Mouse (Mus musculus) erythroblast, adult 5-6 weeks (primary cell): ENCODE results near the gene Icmt. TPM values are rescaled to one million over a fixed set of nuclear protein-coding genes. Genes with fewer than 3 reads are reported as not detected.
A peak's percentile ranks its signal among the peaks of the same experiment; 100 is the strongest.

Experiments
- ATAC-seq: replicated peaks from 2 replicates; pipeline ENCODE4 v1.8.0; 2016; ENCODE audit warnings: moderate number of reproducible peaks, mild to moderate bottlenecking, moderate TSS enrichment, inconsistent platforms; ENCODE audit not compliant: poor library complexity, low FRiP score, severe bottlenecking
- total RNA-seq, 2 experiments: library from RNA; stranded (forward) in 1 of 2; stranded (reverse) in 1 of 2; fragments of 150-400 nt in 1 of 2; fragments of 200-764, 138-1000 nt in 1 of 2; gene quantifications; 2 replicates each; pipeline versions ENCODE4 v1.2.3 to v1.2.4; 2015 to 2017; ENCODE audit warnings: low replicate concordance in 2 of 2

The Icmt gene
- total RNA-seq, 2 experiments from 2014 or later, result 3.7 to 5.8 TPM

DNA sequence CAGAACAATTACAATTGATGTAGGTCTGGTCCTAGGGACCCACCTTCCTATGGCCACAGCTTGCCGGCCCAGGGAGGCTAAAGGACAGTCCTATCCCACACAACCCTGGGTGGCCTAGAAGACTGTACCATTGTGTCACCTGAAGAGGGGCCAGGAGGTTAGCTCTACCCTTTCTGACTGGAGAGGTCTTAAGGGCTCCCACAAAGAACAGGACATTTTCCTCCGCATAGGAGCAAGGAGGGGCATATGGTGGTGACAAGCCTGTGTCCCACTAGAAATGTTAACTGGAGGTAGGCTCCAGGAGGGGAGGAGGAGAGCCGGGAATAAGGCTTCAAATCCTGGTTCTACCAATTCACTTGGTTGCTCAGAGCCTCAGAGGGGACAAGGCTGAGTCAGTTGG is 23.8 kb upstream of the Icmt start:
- ATAC-seq, result no peak

- no peak for ATAC-seq
These were observed 23.3 kb upstream of the Icmt start, which contains the start of gene Gpr153 for GRCm38 (mm10) chr4:152273621-152274236. Gpr153 (plus strand) TSS chr4:152274232.

DNA sequence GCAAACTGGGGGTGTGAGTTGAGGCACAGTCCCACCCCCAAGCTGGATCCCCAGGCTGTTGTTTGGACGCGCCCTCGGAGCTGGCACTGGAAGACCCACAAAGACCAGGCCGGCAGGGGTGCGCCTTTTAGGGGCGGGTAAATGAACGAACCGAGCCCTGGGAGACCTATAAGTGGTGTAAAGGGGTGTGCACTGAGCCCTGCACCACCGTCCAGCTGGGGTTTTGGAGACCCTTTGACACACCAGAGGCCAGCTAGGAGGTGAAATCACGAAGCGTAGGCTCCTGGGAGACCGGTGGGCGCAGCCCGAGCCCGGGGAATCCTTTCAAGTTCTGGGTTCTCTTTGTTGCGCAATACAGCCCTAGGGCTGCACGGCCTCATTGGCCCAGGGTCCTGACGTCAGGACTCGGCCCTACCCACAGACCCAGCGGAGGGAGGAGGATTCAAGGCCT is 22.3 kb upstream of the Icmt start:
- no peak for ATAC-seq

- ATAC-seq, result no peak
These were observed 20.4 kb upstream of the Icmt start for GRCm38 (mm10) chr4:152276389-152277347.

DNA sequence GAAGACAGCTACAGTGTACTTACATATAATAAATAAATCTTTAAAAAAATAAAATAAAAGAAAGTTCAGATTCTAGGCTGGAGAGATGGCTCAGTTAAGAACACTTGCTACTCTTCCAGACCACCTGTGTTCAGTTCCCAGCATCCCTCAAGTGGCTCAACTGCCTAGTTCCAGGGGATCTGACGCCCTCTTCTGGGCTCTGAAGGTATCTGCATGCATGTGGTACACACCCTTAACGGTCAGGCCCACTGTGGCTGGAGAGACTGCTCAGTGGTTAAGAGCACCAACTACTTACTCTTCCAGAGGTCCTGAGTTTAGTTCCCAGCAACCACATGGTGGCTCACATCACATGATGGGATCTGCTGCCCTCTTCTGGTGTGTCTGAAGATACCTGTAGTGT is 19.1 kb upstream of the Icmt start:
- ATAC-seq, result no peak

DNA sequence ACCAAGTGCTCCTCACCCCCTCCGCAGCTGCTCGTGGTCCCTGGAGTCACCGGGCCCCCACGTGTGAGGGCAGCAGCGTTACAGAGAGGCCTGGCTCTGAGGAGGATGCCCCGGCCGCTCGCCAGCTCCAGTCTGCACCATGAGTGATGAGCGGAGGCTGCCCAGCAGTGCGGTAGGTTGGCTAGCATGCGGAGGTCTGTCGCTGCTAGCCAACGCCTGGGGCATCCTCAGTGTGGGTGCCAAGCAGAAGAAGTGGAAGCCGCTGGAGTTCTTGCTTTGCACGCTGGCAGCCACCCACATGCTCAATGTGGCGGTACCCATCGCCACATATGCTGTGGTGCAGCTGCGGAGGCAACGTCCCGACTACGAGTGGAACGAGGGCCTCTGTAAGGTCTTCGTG is 18.0 kb upstream of the Icmt start:
- no peak for ATAC-seq

DNA sequence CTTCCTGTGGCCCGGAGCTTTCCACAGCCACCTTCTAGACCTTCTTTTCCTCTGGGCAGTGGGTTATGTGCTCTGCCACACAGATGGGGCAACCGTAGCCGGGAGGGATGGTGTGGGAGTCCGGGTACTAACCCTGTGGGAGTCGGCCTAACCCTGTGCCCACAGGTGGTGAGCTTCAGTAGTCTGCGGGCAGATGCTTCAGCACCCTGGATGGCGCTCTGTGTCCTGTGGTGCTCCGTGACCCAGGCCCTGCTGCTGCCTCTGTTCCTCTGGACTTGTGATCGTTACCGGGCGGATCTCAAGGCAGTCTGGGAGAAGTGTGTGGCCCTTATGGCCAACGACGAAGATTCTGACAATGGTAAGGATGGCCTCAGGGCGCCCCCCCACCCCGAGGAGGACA is 15.4 kb upstream of the Icmt start:
- ATAC-seq, result no peak

GRCm38 (mm10) chr4:152282721-152283120 is 14.3 kb upstream of the Icmt start:
- no peak for ATAC-seq

GRCm38 (mm10) chr4:152283186-152283950 is 13.7 kb upstream of the Icmt start:
- ATAC-seq, result peak; percentile 53

DNA sequence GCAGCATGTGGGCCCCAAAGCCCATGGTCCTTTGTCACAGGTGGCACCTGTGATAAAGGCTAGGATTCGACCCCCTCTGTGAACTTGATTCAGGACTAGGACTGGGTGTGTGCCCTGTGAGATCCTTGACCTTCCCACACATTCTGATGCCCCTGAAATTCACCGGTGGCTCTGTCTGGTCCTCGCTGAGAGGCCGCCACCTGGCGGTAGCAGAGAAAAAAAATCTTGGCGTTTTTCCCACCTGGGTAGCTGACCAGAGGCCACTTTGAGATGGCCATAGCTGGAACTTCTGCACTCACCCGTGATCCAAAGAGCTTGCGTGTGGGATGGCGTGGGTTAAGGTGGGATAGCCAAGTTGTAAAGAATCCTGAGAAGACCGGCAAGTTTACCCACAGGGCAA is 11.5 kb upstream of the Icmt start:
- ATAC-seq, result no peak

DNA sequence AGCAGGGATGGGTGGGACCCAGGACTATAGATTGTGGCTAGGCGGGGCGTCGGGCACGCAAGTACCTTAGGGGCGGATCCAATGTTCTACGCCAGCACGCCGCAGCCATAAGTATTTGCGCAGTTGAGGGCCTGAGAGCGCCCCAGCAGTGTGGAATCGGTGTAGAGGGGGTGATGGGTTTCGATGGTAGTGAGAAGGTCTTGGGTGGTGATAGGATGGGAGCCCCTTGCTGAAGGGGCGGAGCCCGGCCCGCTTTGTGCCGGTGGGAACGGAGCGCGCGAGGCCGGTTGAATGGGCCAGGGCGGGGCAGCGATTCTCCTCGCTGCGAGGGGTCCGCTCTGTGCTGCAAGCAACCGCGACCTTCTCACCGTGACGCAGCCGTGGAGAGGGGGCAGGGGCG is 10.8 kb upstream of the Icmt start:
- no peak for ATAC-seq

DNA sequence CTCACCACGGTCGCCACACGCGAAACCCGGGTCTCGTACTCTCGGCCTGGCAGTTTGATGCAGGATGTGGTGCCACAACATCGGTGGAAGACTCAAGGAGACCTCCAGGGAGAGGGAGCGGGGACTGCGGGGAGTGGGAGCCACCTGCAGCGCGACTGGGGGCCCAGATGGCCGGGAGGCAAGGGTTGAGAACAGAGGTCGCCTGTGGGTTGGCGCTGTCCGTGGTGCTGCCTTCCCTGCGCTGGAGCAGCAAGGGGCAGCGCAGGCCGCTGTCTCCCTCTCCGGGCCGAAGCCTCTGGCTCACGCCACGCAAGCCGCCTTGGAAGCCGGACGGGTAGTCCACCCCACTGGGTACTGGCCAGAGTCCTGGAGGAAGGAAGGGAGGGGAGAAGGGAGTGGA is 10.1 kb upstream of the Icmt start:
- ATAC-seq, result no peak

- no peak for ATAC-seq
These were observed 9.5 kb upstream of the Icmt start for GRCm38 (mm10) chr4:152287317-152288120.

GRCm38 (mm10) chr4:152288398-152288945 is 8.6 kb upstream of the Icmt start:
- no peak for ATAC-seq

DNA sequence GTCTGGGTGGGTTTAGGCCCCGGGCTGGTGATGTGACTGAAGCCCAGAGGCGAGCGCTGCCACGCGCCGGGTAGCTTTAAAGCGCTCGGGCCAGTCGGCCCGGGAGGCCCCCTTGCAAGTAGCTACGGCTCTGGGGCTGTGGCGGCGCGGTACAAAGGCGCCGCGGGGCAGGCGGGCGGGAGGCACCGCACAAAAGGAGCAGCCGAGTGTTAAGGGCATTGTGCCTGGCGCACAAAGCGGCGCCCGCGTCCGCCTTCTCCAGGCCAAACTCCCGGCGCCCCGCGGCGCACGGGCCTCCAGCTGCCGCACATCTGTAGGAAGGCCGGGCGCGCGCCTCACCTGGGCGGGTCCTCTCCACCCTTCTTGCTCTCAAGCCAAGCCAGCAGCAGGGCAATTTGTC is 6.6 kb upstream of the Icmt start:
- no peak for ATAC-seq

DNA sequence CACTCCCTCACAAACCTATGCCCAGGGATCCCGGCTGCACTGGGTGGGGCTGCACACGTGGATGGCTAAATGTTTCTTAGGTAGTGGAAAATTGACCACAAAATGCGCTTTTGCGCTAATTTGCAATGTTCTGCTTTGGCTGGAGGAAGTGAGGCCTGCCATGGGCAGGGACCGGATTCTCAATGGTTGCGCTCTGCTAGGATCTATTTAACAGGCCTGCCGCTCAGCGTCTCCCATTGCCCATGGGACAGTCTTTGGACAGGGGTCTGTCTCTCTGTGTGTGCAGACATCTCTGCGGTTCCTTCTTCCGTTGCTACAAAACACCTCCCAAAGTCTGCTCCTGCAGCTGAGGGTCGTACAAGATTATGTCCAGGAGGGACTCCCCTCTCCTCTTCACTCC is 6.0 kb upstream of the Icmt start:
- ATAC-seq, result no peak

DNA sequence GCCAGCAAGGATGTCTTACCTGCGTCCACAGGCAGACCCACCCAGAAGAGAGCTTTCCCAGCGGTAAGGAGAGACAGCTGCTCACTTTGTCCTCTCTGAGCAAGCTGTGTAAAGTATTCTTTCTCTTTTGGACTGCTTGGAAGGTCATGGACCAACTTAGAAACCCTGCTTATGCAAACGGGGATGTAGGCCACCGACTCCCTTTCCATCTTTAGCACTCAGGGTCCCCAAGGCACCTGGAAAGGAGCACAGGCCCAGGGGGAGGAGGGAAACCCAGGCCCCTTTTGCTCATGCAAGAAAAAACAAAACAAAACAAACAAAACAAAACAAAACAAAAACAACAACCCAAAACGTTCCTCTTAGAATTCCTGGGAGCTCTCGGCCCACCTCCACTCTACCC is 5.5 kb upstream of the Icmt start, which contains the start of gene Hes3:
Gene Hes3, minus strand, starts transcription at position 101 of the 400 bp plus-strand sequence.
- ATAC-seq, result no peak

GRCm38 (mm10) chr4:152292102-152292765 is 4.8 kb upstream of the Icmt start:
- no peak for ATAC-seq
